Mouse (Mus musculus): ENCODE measurements around the gene Derl3.

Gene Derl3

GRCm38 (mm10) chr10:75913013-75913589, 19.9 kb downstream of the Derl3 start:
- DNase-seq (ENCODE audit: low read depth): no peak

- DNase-seq (ENCODE audit: low read depth): no peak
These were observed 22.3 kb downstream of the Derl3 start for GRCm38 (mm10) chr10:75915557-75915956.

GRCm38 (mm10) chr10:75916840-75917239, 23.6 kb downstream of the Derl3 start:
- no peak for DNase-seq (ENCODE audit: low read depth)

- DNase-seq (ENCODE audit: low read depth): no peak
These were observed 25.8 kb downstream of the Derl3 start for GRCm38 (mm10) chr10:75919026-75919425.

- peak; percentile 97 for DNase-seq (ENCODE audit: low read depth)
These were observed 28.0 kb downstream of the Derl3 start, which contains the start of gene Smarcb1 for GRCm38 (mm10) chr10:75921026-75921725. Smarcb1 (minus strand) TSS chr10:75921617.

GRCm38 (mm10) chr10:75921726-75922560, 28.7 kb downstream of the Derl3 start:
- DNase-seq (ENCODE audit: low read depth): no peak

GRCm38 (mm10) chr10:75924324-75924723, 31.1 kb downstream of the Derl3 start:
- DNase-seq (ENCODE audit: low read depth): peak; percentile 34

- DNase-seq (ENCODE audit: low read depth): no peak
These were observed 33.2 kb downstream of the Derl3 start for GRCm38 (mm10) chr10:75926396-75926795.

GRCm38 (mm10) chr10:75930304-75930703, 37.1 kb downstream of the Derl3 start:
- DNase-seq (ENCODE audit: low read depth): no peak

- DNase-seq (ENCODE audit: low read depth): no peak
These were observed 38.1 kb downstream of the Derl3 start for GRCm38 (mm10) chr10:75931311-75931710.

GRCm38 (mm10) chr10:75932081-75932678, 39.0 kb downstream of the Derl3 start:
- peak; percentile 72 for DNase-seq (ENCODE audit: low read depth)

- no peak for DNase-seq (ENCODE audit: low read depth)
These were observed 39.7 kb downstream of the Derl3 start, which contains the start of gene Chchd10 for GRCm38 (mm10) chr10:75932891-75933290. Chchd10 (plus strand) TSS chr10:75933130.

- DNase-seq (ENCODE audit: low read depth): no peak
These were observed 41.8 kb downstream of the Derl3 start for GRCm38 (mm10) chr10:75934991-75935390.

- DNase-seq (ENCODE audit: low read depth): peak; percentile 93
These were observed 42.7 kb downstream of the Derl3 start, which contains the start of gene Mmp11 for GRCm38 (mm10) chr10:75935680-75936541. Mmp11 (minus strand) TSS chr10:75936496.

GRCm38 (mm10) chr10:75936909-75937667, 43.9 kb downstream of the Derl3 start:
- peak; percentile 47 for DNase-seq (ENCODE audit: low read depth)

- peak; percentile 53 for DNase-seq (ENCODE audit: low read depth)
These were observed 44.8 kb downstream of the Derl3 start for GRCm38 (mm10) chr10:75937851-75938643.

GRCm38 (mm10) chr10:75939481-75940234, 46.4 kb downstream of the Derl3 start:
- DNase-seq (ENCODE audit: low read depth): peak; percentile 55

GRCm38 (mm10) chr10:75940520-75940919, 47.3 kb downstream of the Derl3 start, which contains the start of gene Gm867:
Gm867 (minus strand) TSS chr10:75940672.
- DNase-seq (ENCODE audit: low read depth): no peak
